ENCODE assay signal across 8 mouse cellular contexts in the genomic region with DNA sequence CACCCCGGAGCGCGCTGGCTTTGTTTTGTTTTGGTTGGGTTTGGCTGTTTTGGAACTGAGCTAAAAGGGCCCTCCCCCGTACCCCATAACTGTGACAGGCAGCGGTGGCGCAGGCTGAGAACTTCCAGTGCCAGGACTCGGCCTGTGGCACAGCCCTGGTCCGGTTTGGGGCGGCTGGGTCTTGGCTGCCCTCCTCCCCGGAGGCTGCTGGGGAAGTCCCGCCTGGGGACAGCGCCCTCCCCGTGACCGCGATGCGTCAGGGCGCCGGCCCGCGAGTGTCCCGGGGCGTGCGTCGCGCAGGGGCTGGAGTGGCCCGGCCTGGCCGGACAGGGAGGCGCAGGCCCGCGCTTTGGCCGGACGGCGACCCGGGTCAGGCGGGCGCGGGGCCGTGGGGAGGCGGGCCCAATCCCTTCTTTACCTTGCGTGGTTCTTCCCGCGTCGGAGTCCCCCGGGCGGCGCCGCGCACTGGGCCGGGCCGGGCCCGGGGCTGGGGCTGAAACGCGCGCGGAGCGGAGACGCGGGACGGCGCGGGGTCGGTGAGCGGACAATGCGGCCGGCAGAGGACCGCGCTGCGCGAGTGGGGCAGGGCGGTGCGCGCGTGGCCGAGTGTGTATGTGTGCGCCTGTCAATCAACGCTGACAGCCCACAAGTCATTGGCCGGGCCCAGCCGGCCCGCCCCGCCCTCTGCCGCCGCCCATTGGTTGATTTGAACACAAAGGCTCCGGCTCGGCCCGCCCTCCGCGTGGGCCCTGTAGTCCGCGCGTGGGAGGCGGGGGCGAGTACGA. TPM values are rescaled to one million over a fixed set of nuclear protein-coding genes. Genes with fewer than 3 reads are reported as not detected.
A peak's percentile ranks its signal among the peaks of the same experiment; 100 is the strongest.
DNase-seq lines count a peak whose midpoint lies in the region; ATAC-seq and TF ChIP-seq lines count a peak whose summit lies in the region.

A gene (minus strand): TSS at position 616 of the 785 bp plus-strand sequence.

- peak; percentile 60 for ATAC-seq in G1E (ENCODE audit: extremely low read depth, insufficient number of reproducible peaks, low FRiP score, poor library complexity, severe bottlenecking)
- ATAC-seq in forebrain, postnatal 0 days: peak; percentile 97
- peak; percentile 94 for ATAC-seq in lung, embryonic 16.5 days (ENCODE audit: low read depth)

- H3K27ac ChIP-seq in forebrain, postnatal 0 days (ENCODE audit: low read depth, low read length): peak within 1 kb of the TSS; percentile 66
- H3K27ac ChIP-seq in lung, embryonic 16.5 days (ENCODE audit: low read length): peak within 1 kb of the TSS; percentile 43

- H3K4me2 ChIP-seq in forebrain, postnatal 0 days (ENCODE audit: low read depth): peak within 1 kb of the TSS; percentile 58
- peak within 1 kb of the TSS; percentile 83 for H3K4me2 ChIP-seq in lung, embryonic 16.5 days (ENCODE audit: low read depth, low read length)

- peaks cover 39% of the 10 kb centered on the region for H3K4me1 ChIP-seq in G1E (ENCODE audit: insufficient read depth, low read depth, low read length)
- peaks cover 13% of the 10 kb centered on the region; the same call in 1 of the 2 replicates for H3K4me1 ChIP-seq in forebrain, postnatal 0 days (ENCODE audit: insufficient read depth)
- H3K4me1 ChIP-seq in lung, embryonic 16.5 days (replicated peaks; ENCODE audit: control insufficient read depth, insufficient read depth, low read length): peaks cover 20% of the 10 kb centered on the region

- 3% methylated on average over 87 of the region's 93 CpGs for WGBS in forebrain, postnatal 0 days
- WGBS in lung, embryonic 16.5 days: 0% methylated on average over 73 of the region's 93 CpGs

- H3K36me3 ChIP-seq in G1E (replicated peaks): peaks cover 32% of the 10 kb centered on the region
- H3K36me3 ChIP-seq in forebrain, postnatal 0 days (ENCODE audit: insufficient read depth): peaks cover 26% of the 10 kb centered on the region
- H3K36me3 ChIP-seq in lung, embryonic 16.5 days (ENCODE audit: control insufficient read depth, insufficient read depth, low read length): peaks cover 12% of the 10 kb centered on the region

- H3K4me3 ChIP-seq in G1E (ENCODE audit: low read depth, low read length): peak within 1 kb of the TSS; percentile 87
- H3K4me3 ChIP-seq in forebrain, postnatal 0 days (ENCODE audit: low read depth, low read length): peak within 1 kb of the TSS; percentile 99
- peak within 1 kb of the TSS; percentile 93 for H3K4me3 ChIP-seq in lung, embryonic 16.5 days (ENCODE audit: low read length)

- peak; percentile 96 for DNase-seq in G1E (ENCODE audit: low spot score)
- peak; percentile 95 to 97 for DNase-seq in cerebellum, adult 18-20 months
- peak; percentile 95 for DNase-seq in forebrain, postnatal 0 days
- DNase-seq in heart, postnatal 4 days: peak; percentile 94
- DNase-seq in layer of hippocampus, adult 9-10 months (ENCODE audit: low spot score): peak; percentile 79
- DNase-seq in ovary, postnatal 10 days (ENCODE audit: low spot score): peak; percentile 65
- peak; percentile 90 to 93 for DNase-seq in thymus, postnatal 10 days (ENCODE audit: low spot score in 2 of 2)

- peaks cover 12% of the 10 kb centered on the region for H3K27me3 ChIP-seq in G1E (ENCODE audit: insufficient read depth, low read length)
- no peaks in the 10 kb centered on the region for H3K27me3 ChIP-seq in forebrain, postnatal 0 days (ENCODE audit: insufficient read depth, low read length)
- no peaks in the 10 kb centered on the region for H3K27me3 ChIP-seq in lung, embryonic 16.5 days (ENCODE audit: control insufficient read depth, insufficient read depth, low read depth, low read length)

- peak within 1 kb of the TSS; percentile 93 for H3K9ac ChIP-seq in forebrain, postnatal 0 days
- H3K9ac ChIP-seq in lung, embryonic 16.5 days (ENCODE audit: low read length): peak within 1 kb of the TSS; percentile 92

- no peak for TF ChIP-seq CTCF in G1E (IDR thresholded peaks at IDR 0.05; ENCODE audit: low read depth, low read length)
- TF ChIP-seq CTCF in forebrain, postnatal 0 days (IDR thresholded peaks at IDR 0.05; ENCODE audit: low read depth): 0 out of 2 replicates have a peak, but pooled peaks have one; percentile 1

- no peaks in the 10 kb centered on the region for H3K9me3 ChIP-seq in G1E (replicated peaks)
- no peaks in the 10 kb centered on the region for H3K9me3 ChIP-seq in forebrain, postnatal 0 days (ENCODE audit: low read length)
- H3K9me3 ChIP-seq in lung, embryonic 16.5 days (ENCODE audit: control insufficient read depth, low read length): no peaks in the 10 kb centered on the region

RNA-seq across cellular contexts. Expression of the gene that starts here (rescaled TPM):
- total RNA-seq in G1E (2014; fragmentation: Nextera tagmentation): 16.2 and 33.3 TPM in 2 replicates
- 24.2 and 24.4 TPM in 2 replicates for total RNA-seq in G1E (2017)
- 30.1 and 32.3 TPM in 2 replicates for polyA plus RNA-seq in G1E (2012)
- total RNA-seq in forebrain, postnatal 0 days (2014; rRNA removed): 43.0 and 56.4 TPM in 2 replicates
- 2.3 and 3.7 TPM in 2 replicates for polyA plus RNA-seq in forebrain, postnatal 0 days (2015; fragmentation: Nextera tagmentation; extraction: Ambion mirVana)
- total RNA-seq in heart, postnatal 4 days (2021): 10 to 100 TPM; 54.7 to 62.3 TPM
- polyA plus RNA-seq in lung, embryonic 16.5 days (2015; fragmentation: Nextera tagmentation; extraction: Ambion mirVana): 7.8 and 8.0 TPM in 2 replicates

Comparison
In these comparisons a context has a peak if more than half of its experiments do, and no peak if none do; other contexts are left out.
1. Peak in every context shown above with its lines: DNase-seq, ATAC-seq, H3K4me3 ChIP-seq and H3K27ac ChIP-seq.